Mouse (Mus musculus) right cerebral cortex, adult 2 months (tissue): ENCODE measurements around the gene Acot3.
"Not testable (repeated sequence)": the region's sequence is repeated elsewhere in the genome, so short reads cannot be mapped to it uniquely, and the experiment has no call there.

Source experiments
- DNase-seq, 2 experiments: peaks; one replicate each; pipeline ENCODE4 v3.0.0; 2021 to 2022; ENCODE audit warnings: low spot score in 2 of 2

Acot3 gene

GRCm38 (mm10) chr12:84051937-84052474 is at the start of gene Acot3:
Acot3 (plus strand) TSS chr12:84052144.
- no peak for DNase-seq

GRCm38 (mm10) chr12:84003866-84004265 is 48.1 kb upstream of the Acot3 start:
- DNase-seq = no peak

GRCm38 (mm10) chr12:84008251-84008650 is 43.7 kb upstream of the Acot3 start:
- DNase-seq = no peak

GRCm38 (mm10) chr12:84008729-84009128 is 43.2 kb upstream of the Acot3 start:
- DNase-seq = no peak

- peak; percentile 49 to 57 for DNase-seq
Observed at GRCm38 (mm10) chr12:84009171-84009965, 42.6 kb upstream of the Acot3 start, which contains the start of gene Acot1. Acot1 (plus strand) TSS chr12:84009490.

- DNase-seq = no peak
Observed at GRCm38 (mm10) chr12:84010201-84010600, 41.7 kb upstream of the Acot3 start.

GRCm38 (mm10) chr12:84011251-84012040 is 40.5 kb upstream of the Acot3 start:
- peak; percentile 59 to 70 for DNase-seq

GRCm38 (mm10) chr12:84013130-84013529 is 38.8 kb upstream of the Acot3 start:
- DNase-seq = no peak

- DNase-seq = peak; percentile 29 to 45
Observed at GRCm38 (mm10) chr12:84013701-84014100, 38.2 kb upstream of the Acot3 start.

- not testable (repeated sequence) for DNase-seq
Observed at GRCm38 (mm10) chr12:84020528-84020927, 31.4 kb upstream of the Acot3 start.

- not testable (repeated sequence) for DNase-seq
Observed at GRCm38 (mm10) chr12:84022266-84022665, 29.7 kb upstream of the Acot3 start.

- DNase-seq = no peak
Observed at GRCm38 (mm10) chr12:84023052-84023745, 28.7 kb upstream of the Acot3 start.

GRCm38 (mm10) chr12:84025888-84026287 is 26.1 kb upstream of the Acot3 start:
- DNase-seq = no peak

- DNase-seq = not testable (repeated sequence)
Observed at GRCm38 (mm10) chr12:84028328-84028727, 23.6 kb upstream of the Acot3 start.

- not testable (repeated sequence) for DNase-seq
Observed at GRCm38 (mm10) chr12:84029043-84029442, 22.9 kb upstream of the Acot3 start.

GRCm38 (mm10) chr12:84030659-84031332 is 21.1 kb upstream of the Acot3 start:
- peak; percentile 88 to 91 for DNase-seq

- no peak for DNase-seq
Observed at GRCm38 (mm10) chr12:84032854-84033253, 19.1 kb upstream of the Acot3 start.

- DNase-seq = not testable (repeated sequence)
Observed at GRCm38 (mm10) chr12:84033302-84033701, 18.6 kb upstream of the Acot3 start.

GRCm38 (mm10) chr12:84034108-84034507 is 17.8 kb upstream of the Acot3 start:
- DNase-seq = no peak

- DNase-seq = peak in 1 of 2 experiments; percentile 37
Observed at GRCm38 (mm10) chr12:84038241-84038640, 13.7 kb upstream of the Acot3 start, which contains the start of gene Acot4. Acot4 (plus strand) TSS chr12:84038379.

GRCm38 (mm10) chr12:84038691-84039111 is 13.2 kb upstream of the Acot3 start, which contains the start of gene Gm49366:
Gm49366 (plus strand) TSS chr12:84038935.
- DNase-seq = peak in 1 of 2 experiments; percentile 32
